Mouse (Mus musculus): ENCODE data around the gene Hsd17b1. TPM values are rescaled to one million over a fixed set of nuclear protein-coding genes. Genes with fewer than 3 reads are reported as not detected.
A peak's percentile ranks its signal among the peaks of the same experiment; 100 is the strongest.

Gene Hsd17b1
- polyA plus RNA-seq, 1 experiment from 2014 or later = 0.14 TPM

- Histone ChIP-seq H3K27ac (no peak overlapping the region), H3K9me3 (no peaks in the 10 kb centered on the region), H3K4me1 (no peaks in the 10 kb centered on the region), H3K4me2 (no peak overlapping the region), H3K27me3 (no peaks in the 10 kb centered on the region), H3K4me3 (no peak overlapping the region), H3K36me3 (peaks cover 80% of the 10 kb centered on the region), H3K9ac (no peak overlapping the region)
- WGBS = 92% methylated on average over 9 of the region's 9 CpGs
- no peak for ATAC-seq (ENCODE audit: insufficient number of reproducible peaks, low FRiP score, low TSS enrichment, low read depth)
These were observed 27.9 kb upstream of the Hsd17b1 start for GRCm38 (mm10) chr11:101050359-101050758.

DNA sequence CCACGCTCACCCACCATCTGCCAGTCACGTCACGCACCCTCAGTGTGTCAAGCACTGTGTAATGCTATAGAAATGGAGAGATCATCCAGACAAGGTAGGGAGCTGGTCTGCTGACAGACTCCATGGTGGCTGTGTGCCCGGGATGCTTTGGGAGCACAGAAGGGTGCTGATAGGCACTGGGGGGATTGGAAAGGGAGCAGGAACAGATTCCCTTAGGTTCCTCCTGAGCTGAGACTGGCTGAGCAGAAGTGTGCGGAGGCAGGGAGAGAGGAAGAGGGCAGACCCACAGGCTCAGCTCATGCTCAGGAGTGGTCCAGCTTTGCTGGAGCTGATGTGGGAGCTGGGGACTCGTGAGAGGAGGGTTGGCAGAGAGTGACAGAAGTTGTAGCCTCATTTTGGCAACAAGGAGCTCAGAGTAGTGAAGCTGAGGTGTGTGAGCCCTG lies 27.1 kb upstream of the Hsd17b1 start:
- Histone ChIP-seq H3K4me3 (no peak overlapping the region), H3K4me2 (no peak overlapping the region), H3K36me3 (peaks cover 76% of the 10 kb centered on the region), H3K27me3 (no peaks in the 10 kb centered on the region), H3K9me3 (no peaks in the 10 kb centered on the region), H3K27ac (no peak overlapping the region), H3K4me1 (no peaks in the 10 kb centered on the region), H3K9ac (no peak overlapping the region)
- no peak for ATAC-seq (ENCODE audit: insufficient number of reproducible peaks, low FRiP score, low TSS enrichment, low read depth)
- 85% methylated on average over 6 of the region's 6 CpGs for WGBS

DNA sequence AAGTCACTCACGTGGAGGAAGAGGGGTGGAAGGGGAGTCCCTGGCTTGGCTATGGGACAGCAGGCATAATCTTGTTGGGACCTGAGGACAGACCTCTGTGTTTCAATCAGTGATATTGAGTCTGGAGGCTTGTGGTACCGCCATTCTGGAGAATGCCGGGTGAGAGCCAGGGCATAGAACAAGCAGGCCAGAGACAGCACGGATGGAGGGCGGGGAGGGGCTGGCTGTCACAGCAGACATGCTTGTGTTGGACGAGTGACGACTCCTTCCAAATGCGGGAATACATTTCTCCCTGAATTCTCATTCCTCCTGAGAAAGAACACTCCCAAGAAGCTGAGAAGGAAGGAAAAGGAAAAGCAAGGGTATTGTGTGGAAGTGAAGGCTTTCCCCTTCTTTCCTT lies 26.6 kb upstream of the Hsd17b1 start:
- WGBS = 76% methylated on average over 8 of the region's 8 CpGs
- no peaks in the 10 kb centered on the region for H3K27me3 ChIP-seq
- no peaks in the 10 kb centered on the region for H3K9me3 ChIP-seq
- ATAC-seq (ENCODE audit: insufficient number of reproducible peaks, low FRiP score, low TSS enrichment, low read depth) = no peak
- peaks cover 2% of the 10 kb centered on the region; the same call in 1 of the 2 replicates for H3K4me1 ChIP-seq
- H3K27ac ChIP-seq = no peak overlapping the region
- no peak overlapping the region for H3K4me2 ChIP-seq
- peaks cover 71% of the 10 kb centered on the region for H3K36me3 ChIP-seq
- no peak overlapping the region for H3K4me3 ChIP-seq
- H3K9ac ChIP-seq = no peak overlapping the region

- peak overlapping the region; percentile 43 for H3K27ac ChIP-seq
- 78% methylated on average over 10 of the region's 10 CpGs for WGBS
- H3K27me3 ChIP-seq = no peaks in the 10 kb centered on the region
- ATAC-seq (ENCODE audit: insufficient number of reproducible peaks, low FRiP score, low TSS enrichment, low read depth) = peak; percentile 53; the same call in 1 of the 2 replicates
- no peak overlapping the region for H3K9ac ChIP-seq
- no peak overlapping the region for H3K4me2 ChIP-seq
- H3K9me3 ChIP-seq = no peaks in the 10 kb centered on the region
- no peak overlapping the region for H3K4me3 ChIP-seq
- H3K4me1 ChIP-seq = peaks cover 5% of the 10 kb centered on the region; the same call in 1 of the 2 replicates
- H3K36me3 ChIP-seq = peaks cover 72% of the 10 kb centered on the region
These were observed 25.3 kb upstream of the Hsd17b1 start for GRCm38 (mm10) chr11:101052751-101053473.

- Histone ChIP-seq H3K4me2 (no peak overlapping the region), H3K36me3 (peaks cover 65% of the 10 kb centered on the region), H3K27ac (no peak overlapping the region), H3K9ac (no peak overlapping the region), H3K27me3 (no peaks in the 10 kb centered on the region), H3K4me1 (peaks cover 14% of the 10 kb centered on the region), H3K9me3 (no peaks in the 10 kb centered on the region), H3K4me3 (no peak overlapping the region)
- ATAC-seq (ENCODE audit: insufficient number of reproducible peaks, low FRiP score, low TSS enrichment, low read depth) = no peak
- 97% methylated on average over 1 of the region's 1 CpGs for WGBS
These were observed 24.2 kb upstream of the Hsd17b1 start for GRCm38 (mm10) chr11:101053974-101054373.

GRCm38 (mm10) chr11:101055418-101055817 lies 22.8 kb upstream of the Hsd17b1 start:
- 83% methylated on average over 14 of the region's 14 CpGs for WGBS
- H3K4me3 ChIP-seq = no peak overlapping the region
- H3K4me2 ChIP-seq = no peak overlapping the region
- no peak overlapping the region for H3K27ac ChIP-seq
- peaks cover 52% of the 10 kb centered on the region; the same call in 1 of the 2 replicates for H3K36me3 ChIP-seq
- H3K4me1 ChIP-seq = peaks cover 26% of the 10 kb centered on the region
- no peaks in the 10 kb centered on the region for H3K27me3 ChIP-seq
- no peak for ATAC-seq (ENCODE audit: insufficient number of reproducible peaks, low FRiP score, low TSS enrichment, low read depth)
- H3K9ac ChIP-seq = no peak overlapping the region
- H3K9me3 ChIP-seq = no peaks in the 10 kb centered on the region

DNA sequence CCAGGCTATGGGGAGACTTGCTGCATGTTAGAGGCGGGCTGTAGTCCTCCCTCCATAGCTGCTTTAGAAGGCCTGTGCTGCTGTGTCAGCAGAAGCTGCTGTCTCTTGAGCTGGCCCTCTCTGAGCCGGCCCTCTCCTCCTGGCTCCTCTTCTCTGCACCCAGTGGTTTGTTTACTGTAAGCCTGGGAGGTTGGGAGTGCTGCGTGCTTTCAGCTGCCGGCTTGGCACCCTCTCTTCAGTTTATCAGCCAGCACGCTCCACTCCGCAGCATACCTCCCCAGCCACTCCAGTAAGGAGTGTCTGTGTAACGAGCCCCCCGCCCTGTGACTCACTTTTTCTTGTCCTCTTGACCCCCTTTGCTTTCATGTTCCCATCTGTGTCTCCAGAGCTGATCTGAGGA lies 21.3 kb upstream of the Hsd17b1 start:
- Histone ChIP-seq H3K4me2 (no peak overlapping the region), H3K9ac (no peak overlapping the region), H3K4me1 (peaks cover 36% of the 10 kb centered on the region), H3K27ac (peak overlapping the region; percentile 47), H3K27me3 (no peaks in the 10 kb centered on the region), H3K4me3 (no peak overlapping the region), H3K9me3 (no peaks in the 10 kb centered on the region), H3K36me3 (peaks cover 38% of the 10 kb centered on the region; the same call in 1 of the 2 replicates)
- ATAC-seq (ENCODE audit: insufficient number of reproducible peaks, low FRiP score, low TSS enrichment, low read depth) = no peak
- 39% methylated on average over 8 of the region's 8 CpGs for WGBS

DNA sequence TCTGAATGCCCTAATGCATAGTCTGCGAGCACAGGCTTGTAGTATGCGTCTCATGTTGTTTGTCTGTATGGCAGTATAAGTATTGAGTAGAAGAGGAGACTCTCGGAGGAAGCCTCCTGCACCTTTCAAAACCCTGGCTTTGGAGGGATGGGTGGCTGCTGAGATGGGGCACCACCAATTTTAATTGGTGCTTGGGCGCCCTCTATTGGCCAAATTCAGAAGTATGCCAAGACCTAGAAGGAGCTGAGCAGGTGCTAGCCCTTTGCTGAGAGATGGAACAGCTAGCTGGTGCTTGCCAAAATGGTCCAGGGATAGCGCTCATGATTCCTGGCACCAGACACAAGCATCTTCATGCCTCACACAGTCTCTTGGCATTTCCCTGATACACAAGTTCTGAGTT lies 20.4 kb upstream of the Hsd17b1 start:
- H3K9me3 ChIP-seq = no peaks in the 10 kb centered on the region
- no peak for ATAC-seq (ENCODE audit: insufficient number of reproducible peaks, low FRiP score, low TSS enrichment, low read depth)
- WGBS = 36% methylated on average over 5 of the region's 5 CpGs
- H3K9ac ChIP-seq = no peak overlapping the region
- H3K27ac ChIP-seq = no peak overlapping the region
- no peak overlapping the region for H3K4me3 ChIP-seq
- no peak overlapping the region for H3K4me2 ChIP-seq
- H3K4me1 ChIP-seq = peaks cover 46% of the 10 kb centered on the region
- no peaks in the 10 kb centered on the region for H3K27me3 ChIP-seq
- H3K36me3 ChIP-seq = peaks cover 39% of the 10 kb centered on the region; the same call in 1 of the 2 replicates

GRCm38 (mm10) chr11:101058726-101059125 lies 19.5 kb upstream of the Hsd17b1 start:
- Histone ChIP-seq H3K9me3 (no peaks in the 10 kb centered on the region), H3K9ac (no peak overlapping the region), H3K4me3 (no peak overlapping the region), H3K27me3 (no peaks in the 10 kb centered on the region), H3K36me3 (peaks cover 34% of the 10 kb centered on the region; the same call in 1 of the 2 replicates), H3K4me2 (no peak overlapping the region), H3K27ac (peak overlapping the region; percentile 13; the same call in 1 of the 2 replicates), H3K4me1 (peaks cover 55% of the 10 kb centered on the region)
- 61% methylated on average over 5 of the region's 5 CpGs for WGBS
- no peak for ATAC-seq (ENCODE audit: insufficient number of reproducible peaks, low FRiP score, low TSS enrichment, low read depth)

- Histone ChIP-seq H3K9ac (no peak overlapping the region), H3K4me3 (no peak overlapping the region), H3K36me3 (peaks cover 31% of the 10 kb centered on the region; the same call in 1 of the 2 replicates), H3K27me3 (no peaks in the 10 kb centered on the region), H3K27ac (peak overlapping the region; percentile 89), H3K9me3 (no peaks in the 10 kb centered on the region), H3K4me1 (peaks cover 62% of the 10 kb centered on the region), H3K4me2 (no peak overlapping the region)
- no peak for ATAC-seq (ENCODE audit: insufficient number of reproducible peaks, low FRiP score, low TSS enrichment, low read depth)
- WGBS = 87% methylated on average over 10 of the region's 10 CpGs
These were observed 18.7 kb upstream of the Hsd17b1 start for GRCm38 (mm10) chr11:101059473-101059872.

DNA sequence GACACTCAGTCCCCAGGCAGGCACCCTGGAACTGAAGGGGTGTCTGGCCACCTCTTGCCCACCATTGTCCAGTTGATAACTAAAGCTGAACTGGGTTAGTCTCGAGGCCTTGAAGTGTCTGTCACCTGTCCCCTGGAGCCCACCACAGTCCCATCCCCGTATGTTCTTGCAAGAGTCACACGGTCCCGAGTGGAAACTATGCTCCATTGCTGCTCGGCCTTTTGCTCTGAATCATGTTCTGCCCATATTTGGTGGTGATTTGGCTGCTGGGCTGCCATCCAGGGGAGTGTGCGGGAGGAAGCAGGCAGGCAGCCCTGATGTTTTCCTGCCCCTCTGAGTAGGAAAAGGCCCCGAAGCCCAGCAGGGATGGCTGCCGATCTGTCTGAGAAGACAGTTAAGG lies 18.1 kb upstream of the Hsd17b1 start:
- peak overlapping the region; percentile 89 for H3K27ac ChIP-seq
- H3K9ac ChIP-seq = no peak overlapping the region
- no peaks in the 10 kb centered on the region for H3K27me3 ChIP-seq
- ATAC-seq (ENCODE audit: insufficient number of reproducible peaks, low FRiP score, low TSS enrichment, low read depth) = 0 out of 2 replicates have a peak, but pooled peaks have one; percentile 16
- no peaks in the 10 kb centered on the region for H3K9me3 ChIP-seq
- peaks cover 28% of the 10 kb centered on the region; the same call in 1 of the 2 replicates for H3K36me3 ChIP-seq
- H3K4me2 ChIP-seq = no peak overlapping the region
- WGBS = 30% methylated on average over 8 of the region's 8 CpGs
- H3K4me3 ChIP-seq = no peak overlapping the region
- H3K4me1 ChIP-seq = peaks cover 64% of the 10 kb centered on the region

DNA sequence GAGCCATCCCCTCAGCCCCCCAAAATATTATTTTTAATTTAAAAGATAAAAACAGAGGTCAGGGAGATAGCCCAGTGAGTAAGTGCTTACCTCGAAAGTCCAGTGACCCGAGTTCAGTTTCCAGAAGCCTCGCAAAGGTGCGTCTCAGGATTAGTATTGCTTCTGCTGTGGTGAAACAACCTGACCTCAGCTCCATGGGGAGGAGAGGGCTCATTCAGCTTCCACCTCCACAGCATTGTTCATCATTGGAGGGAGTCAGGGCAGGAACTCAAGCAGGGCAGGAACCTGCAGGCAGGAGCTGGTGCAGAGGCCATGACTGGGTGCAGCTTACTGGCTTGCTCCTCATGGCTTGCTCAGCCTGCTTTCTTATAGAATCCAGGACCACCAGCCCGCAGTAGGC lies 17.2 kb upstream of the Hsd17b1 start:
- no peak overlapping the region for H3K9ac ChIP-seq
- H3K36me3 ChIP-seq = peaks cover 23% of the 10 kb centered on the region; the same call in 1 of the 2 replicates
- no peak for ATAC-seq (ENCODE audit: insufficient number of reproducible peaks, low FRiP score, low TSS enrichment, low read depth)
- H3K4me3 ChIP-seq = no peak overlapping the region
- H3K9me3 ChIP-seq = no peaks in the 10 kb centered on the region
- H3K4me2 ChIP-seq = no peak overlapping the region
- WGBS = 85% methylated on average over 5 of the region's 5 CpGs
- no peaks in the 10 kb centered on the region for H3K27me3 ChIP-seq
- H3K27ac ChIP-seq = peak overlapping the region; percentile 89
- H3K4me1 ChIP-seq = peaks cover 66% of the 10 kb centered on the region
